Mouse (Mus musculus) intestine, postnatal 0 days (tissue): ENCODE data around the gene Nek10. TPM values are rescaled to one million over a fixed set of nuclear protein-coding genes. Genes with fewer than 3 reads are reported as not detected.
A peak's percentile ranks its signal among the peaks of the same experiment; 100 is the strongest.

Source experiments
- ATAC-seq: fragments of 200-750 bp; cut with Nextera tagmentation; 2 replicates; pipeline ENCODE4 v1.8.0; 2017; ENCODE audit warnings: mild to moderate bottlenecking, moderate TSS enrichment, moderate library complexity
- H3K27ac ChIP-seq: fragments of 300-500 bp; sonication (generic); 2 replicates; pipeline ENCODE4 v1.5.1; 2014; ENCODE audit warnings: mild to moderate bottlenecking, low read depth, low read length, moderate library complexity
- H3K27me3 ChIP-seq: fragments of 300-500 bp; sonication (generic); replicated peaks from 2 replicates; pipeline ENCODE4 v1.6.1; 2014; ENCODE audit warnings: low read length, mixed read lengths; ENCODE audit not compliant: control insufficient read depth, insufficient read depth
- H3K36me3 ChIP-seq: fragments of 300-500 bp; sonication (generic); 2 replicates; pipeline ENCODE4 v1.6.1; 2014; ENCODE audit warnings: mild to moderate bottlenecking, moderate library complexity; ENCODE audit not compliant: control insufficient read depth, insufficient read depth
- H3K4me1 ChIP-seq: fragments of 300-500 bp; sonication (generic); replicated peaks from 2 replicates; pipeline ENCODE4 v1.6.1; 2014; ENCODE audit warnings: antibody characterized with exemption, low read length, mixed read lengths; ENCODE audit not compliant: control insufficient read depth, insufficient read depth
- H3K4me2 ChIP-seq: fragments of 300-500 bp; sonication (generic); replicated peaks from 2 replicates; pipeline ENCODE4 v1.6.1; 2014; ENCODE audit warnings: low read depth, mild to moderate bottlenecking, moderate library complexity
- H3K4me3 ChIP-seq: fragments of 300-500 bp; sonication (generic); 2 replicates; pipeline ENCODE4 v1.5.1; 2014; ENCODE audit warnings: low read depth, low read length
- H3K9ac ChIP-seq: fragments of 300-500 bp; sonication (generic); 2 replicates; pipeline ENCODE4 v1.6.1; 2014; ENCODE audit warnings: mild to moderate bottlenecking, low read depth, low read length
- H3K9me3 ChIP-seq: fragments of 300-500 bp; sonication (generic); 2 replicates; pipeline ENCODE4 v1.6.1; 2016; ENCODE audit warnings: mixed run types; ENCODE audit not compliant: control insufficient read depth
- CTCF ChIP-seq: sonication (generic); IDR thresholded peaks from 2 replicates; pipeline ENCODE4 v1.5.1; 2016; ENCODE audit warnings: low read depth, mild to moderate bottlenecking, control low read depth, antibody characterized with exemption, moderate library complexity
- WGBS: fragments of 180-500 bp; shearing (Covaris S2); extraction: QIAGEN DNeasy Blood & Tissue Kit; methylation state at CpG from one replicate; pipeline ENCODE4 v1.1.7; 2014; 5-methylcytosine and 5-hydroxymethylcytosine counted together
- polyA plus RNA-seq: library from polyadenylated mRNA; unstranded; fragments of >200 nt; fragmentation: Nextera tagmentation; extraction: Ambion mirVana; gene quantifications from 2 replicates; pipeline ENCODE4 v1.2.1, GENCODE M21; 2015

Nek10 gene
- polyA plus RNA-seq, 1 experiment from 2014 or later: not detected

DNA sequence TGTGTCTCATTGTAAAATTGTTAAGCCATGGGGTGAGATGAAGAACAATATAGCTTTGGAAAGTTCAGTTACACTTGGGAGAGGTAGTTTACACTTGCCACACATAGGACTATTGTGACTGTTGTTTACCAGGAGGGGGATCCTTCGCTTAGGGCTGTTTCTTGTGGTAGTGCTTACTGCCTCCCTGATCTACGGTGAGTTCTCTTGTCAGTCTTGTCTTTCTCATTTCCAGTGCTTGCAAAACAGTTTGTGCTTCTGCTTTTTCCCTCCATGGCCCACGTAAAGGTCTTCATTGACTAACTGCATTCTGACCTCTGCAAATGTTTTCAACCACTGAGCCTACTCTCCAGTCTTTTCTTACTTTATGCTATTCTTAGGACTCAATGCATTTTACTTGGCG lies 2.9 kb upstream of the Nek10 start:
- no peak for ATAC-seq
- Histone ChIP-seq H3K9me3 (no peaks in the 10 kb centered on the region), H3K4me2 (no peak overlapping the region), H3K27me3 (no peaks in the 10 kb centered on the region), H3K4me1 (no peaks in the 10 kb centered on the region), H3K4me3 (no peak overlapping the region), H3K36me3 (no peaks in the 10 kb centered on the region), H3K9ac (no peak overlapping the region), H3K27ac (no peak overlapping the region)
- 88% methylated on average over 4 of the region's 4 CpGs for WGBS
- no peak for TF ChIP-seq CTCF

- 87% methylated on average over 3 of the region's 3 CpGs for WGBS
- no peak for TF ChIP-seq CTCF
- no peak for ATAC-seq
These were observed 2.4 kb upstream of the Nek10 start for GRCm38 (mm10) chr14:14800810-14801209.

GRCm38 (mm10) chr14:14803921-14804517 lies 804 bp downstream of the Nek10 start:
- no peaks in the 10 kb centered on the region for H3K36me3 ChIP-seq
- ATAC-seq: 0 out of 2 replicates have a peak, but pooled peaks have one; percentile 38
- H3K27me3 ChIP-seq: no peaks in the 10 kb centered on the region
- no peak overlapping the region for H3K9ac ChIP-seq
- no peak overlapping the region for H3K27ac ChIP-seq
- TF ChIP-seq CTCF: no peak
- 14% methylated on average over 10 of the region's 10 CpGs for WGBS
- no peaks in the 10 kb centered on the region for H3K9me3 ChIP-seq
- H3K4me1 ChIP-seq: no peaks in the 10 kb centered on the region
- no peak overlapping the region for H3K4me3 ChIP-seq
- no peak overlapping the region for H3K4me2 ChIP-seq

More at GRCm38 (mm10) chr14:14800810-14801209, 2.4 kb upstream of the Nek10 start:
- Histone ChIP-seq H3K4me1 (no peaks in the 10 kb centered on the region), H3K4me3 (no peak overlapping the region), H3K9ac (no peak overlapping the region), H3K36me3 (no peaks in the 10 kb centered on the region), H3K9me3 (no peaks in the 10 kb centered on the region), H3K27me3 (no peaks in the 10 kb centered on the region), H3K4me2 (no peak overlapping the region), H3K27ac (no peak overlapping the region)

DNA sequence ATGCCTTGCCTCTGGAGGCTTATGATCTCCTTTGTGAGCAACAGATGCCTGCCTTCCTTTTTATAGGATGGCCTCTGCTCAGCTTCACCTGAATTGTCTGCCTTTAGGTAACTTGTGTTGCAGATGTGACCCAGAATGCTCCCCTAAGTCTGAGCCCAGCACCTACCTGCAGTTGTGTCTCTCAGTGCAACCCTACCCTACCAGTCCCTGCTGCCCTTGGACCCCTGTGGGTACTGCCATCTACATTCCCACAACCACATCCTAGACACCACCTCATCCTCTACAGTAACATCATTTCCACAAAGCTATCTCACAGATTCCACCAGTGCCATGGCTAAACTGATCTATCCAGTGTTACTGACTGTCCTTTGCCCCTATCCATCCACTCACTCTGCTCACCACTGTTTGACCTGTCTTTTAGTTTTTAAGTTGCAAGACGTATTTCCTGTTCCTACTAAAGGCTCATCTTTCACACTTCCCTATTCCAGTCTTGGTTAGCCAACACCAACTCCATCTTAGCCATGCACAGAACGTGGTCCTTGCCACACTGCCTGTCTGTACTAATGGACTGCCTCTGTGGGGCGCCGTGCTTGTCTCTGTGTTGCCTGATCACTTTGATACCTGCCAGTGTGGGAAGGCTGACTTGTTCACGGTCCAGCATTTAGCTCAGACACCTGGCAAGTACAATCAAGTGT lies 1.4 kb downstream of the Nek10 start:
- Histone ChIP-seq H3K9me3 (no peaks in the 10 kb centered on the region), H3K4me1 (no peaks in the 10 kb centered on the region), H3K4me2 (no peak overlapping the region), H3K27me3 (no peaks in the 10 kb centered on the region), H3K9ac (no peak overlapping the region), H3K36me3 (no peaks in the 10 kb centered on the region), H3K27ac (no peak overlapping the region), H3K4me3 (no peak overlapping the region)
- ATAC-seq: no peak
- no peak for TF ChIP-seq CTCF
- 65% methylated on average over 5 of the region's 5 CpGs for WGBS

DNA sequence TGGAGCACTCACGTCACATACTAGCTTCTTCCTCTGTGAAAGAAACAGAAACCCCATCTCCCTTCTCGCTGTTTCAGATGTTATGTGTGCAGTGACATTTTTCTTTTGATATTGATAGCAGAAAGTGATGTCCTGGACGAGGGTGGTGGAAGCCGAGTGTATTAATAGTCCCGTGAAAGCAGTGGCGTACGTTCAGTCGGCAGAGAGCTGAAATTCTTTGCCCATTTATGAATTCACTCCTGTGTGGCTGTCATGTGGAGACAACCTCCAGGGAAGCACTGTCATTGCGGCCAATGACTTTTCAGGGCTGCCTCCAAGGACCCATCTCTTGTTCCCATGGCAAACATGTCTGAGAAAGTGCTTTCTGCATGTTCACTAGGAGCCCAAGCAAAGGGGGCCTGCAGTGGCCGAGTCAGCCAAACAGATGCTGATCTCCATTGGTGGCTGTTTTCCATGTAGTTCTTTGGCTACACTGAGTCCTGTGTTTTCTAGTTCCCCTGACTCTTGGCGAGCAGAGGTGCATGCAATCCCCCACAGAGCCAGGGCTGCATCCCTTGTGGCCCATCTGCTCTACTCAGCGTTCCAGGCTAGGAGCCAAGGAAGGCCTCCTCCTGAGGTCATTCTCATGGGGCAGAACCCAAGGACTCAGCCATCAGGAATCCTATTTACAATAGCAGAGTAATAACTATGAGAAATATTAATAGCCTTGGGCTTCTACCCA lies 29.5 kb downstream of the Nek10 start:
- no peak overlapping the region for H3K27ac ChIP-seq
- no peak overlapping the region for H3K4me2 ChIP-seq
- H3K4me1 ChIP-seq: no peaks in the 10 kb centered on the region
- WGBS: 71% methylated on average over 12 of the region's 12 CpGs
- no peaks in the 10 kb centered on the region for H3K36me3 ChIP-seq
- H3K9me3 ChIP-seq: no peaks in the 10 kb centered on the region
- no peak overlapping the region for H3K9ac ChIP-seq
- no peak for TF ChIP-seq CTCF
- H3K4me3 ChIP-seq: no peak overlapping the region
- H3K27me3 ChIP-seq: no peaks in the 10 kb centered on the region
- no peak for ATAC-seq

DNA sequence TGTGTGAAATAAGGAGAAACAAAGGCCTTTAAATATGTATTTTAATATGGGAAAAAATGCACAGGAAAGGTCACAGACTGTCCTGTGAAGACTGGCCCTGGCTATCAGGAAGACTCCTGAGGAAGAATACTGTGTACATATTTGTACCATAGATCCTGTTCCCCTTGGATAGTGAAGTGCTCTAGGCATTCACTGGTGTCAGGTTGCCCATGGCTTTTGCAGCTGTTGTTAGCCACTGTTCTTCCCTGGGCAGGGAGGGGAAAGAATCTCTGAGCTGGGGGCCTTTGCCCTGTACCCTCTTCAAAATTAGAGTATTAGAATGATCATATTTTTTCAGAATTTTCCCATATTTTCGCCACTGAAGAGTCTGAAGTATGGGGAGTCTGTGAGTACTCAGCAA lies 30.3 kb downstream of the Nek10 start:
- no peak overlapping the region for H3K4me3 ChIP-seq
- no peaks in the 10 kb centered on the region for H3K4me1 ChIP-seq
- no peak for TF ChIP-seq CTCF
- no peaks in the 10 kb centered on the region for H3K36me3 ChIP-seq
- H3K27me3 ChIP-seq: no peaks in the 10 kb centered on the region
- H3K27ac ChIP-seq: no peak overlapping the region
- H3K9me3 ChIP-seq: no peaks in the 10 kb centered on the region
- no peak overlapping the region for H3K9ac ChIP-seq
- no peak for ATAC-seq
- H3K4me2 ChIP-seq: no peak overlapping the region
- 80% methylated on average over 1 of the region's 1 CpGs for WGBS
